In genomic region chr2:164874239-164874769, GRCm38 (mm10) we compare ENCODE assay signal across 9 mouse cellular contexts. TPM values are rescaled to one million over a fixed set of nuclear protein-coding genes. Genes with fewer than 3 reads are reported as not detected.
DNase-seq lines count a peak whose midpoint lies in the region; ATAC-seq and TF ChIP-seq lines count a peak whose summit lies in the region.
"Had no signal": no experiment of that assay in that cellular context is flagged by ENCODE, and none has a peak within 500 bp of the region (broad histone marks: within the 10 kb centered on the region; RNA-seq: fewer than 3 reads in every experiment).

No protein-coding gene starts in this region.

- 22% methylated on average over 1 of the region's 1 CpGs for WGBS in liver, embryonic 13.5 days (ENCODE audit: insufficient replicate concordance)
- WGBS in heart, embryonic 13.5 days, result 3% methylated on average over 1 of the region's 1 CpGs
- WGBS in kidney, embryonic 16.5 days, result 17% methylated on average over 1 of the region's 1 CpGs

- no peak overlapping the region for H3K4me2 ChIP-seq in liver, embryonic 13.5 days
- H3K4me2 ChIP-seq in heart, embryonic 13.5 days, result no peak overlapping the region
- no peak overlapping the region for H3K4me2 ChIP-seq in kidney, embryonic 16.5 days (replicated peaks; ENCODE audit: low read depth, low read length)
- H3K4me2 ChIP-seq in myocyte (ENCODE audit: low read depth), result peak overlapping the region; percentile 59

- H3K9me3 ChIP-seq in liver, embryonic 13.5 days (replicated peaks), result no peaks in the 10 kb centered on the region
- H3K9me3 ChIP-seq in heart, embryonic 13.5 days, result no peaks in the 10 kb centered on the region
- no peaks in the 10 kb centered on the region for H3K9me3 ChIP-seq in kidney, embryonic 16.5 days (ENCODE audit: low read length)

- H3K79me2 ChIP-seq in myocyte (ENCODE audit: control insufficient read depth, insufficient read depth), result peaks cover 9% of the 10 kb centered on the region

- peaks cover 26% of the 10 kb centered on the region for H3K4me1 ChIP-seq in liver, embryonic 13.5 days (replicated peaks)
- peaks cover 30% of the 10 kb centered on the region for H3K4me1 ChIP-seq in heart, embryonic 13.5 days
- H3K4me1 ChIP-seq in kidney, embryonic 16.5 days (ENCODE audit: insufficient read depth, low read length), result peaks cover 29% of the 10 kb centered on the region

- no peak for TF ChIP-seq POLR2A in myocyte (IDR thresholded peaks at IDR 0.05; ENCODE audit: insufficient read length, low read depth)

- no peaks in the 10 kb centered on the region for H3K27me3 ChIP-seq in liver, embryonic 13.5 days
- no peaks in the 10 kb centered on the region for H3K27me3 ChIP-seq in heart, embryonic 13.5 days (replicated peaks)
- H3K27me3 ChIP-seq in kidney, embryonic 16.5 days (ENCODE audit: insufficient read depth, low read length), result no peaks in the 10 kb centered on the region
- no peaks in the 10 kb centered on the region for H3K27me3 ChIP-seq in myocyte (ENCODE audit: control insufficient read depth, insufficient read depth, insufficient read length)

- peaks cover 3% of the 10 kb centered on the region; the same call in 1 of the 2 replicates for H3K36me3 ChIP-seq in liver, embryonic 13.5 days
- peaks cover 7% of the 10 kb centered on the region for H3K36me3 ChIP-seq in heart, embryonic 13.5 days
- peaks cover 5% of the 10 kb centered on the region; the same call in 1 of the 2 replicates for H3K36me3 ChIP-seq in kidney, embryonic 16.5 days (ENCODE audit: insufficient read depth, low read length)
- no peaks in the 10 kb centered on the region for H3K36me3 ChIP-seq in myocyte (ENCODE audit: control insufficient read depth, insufficient read depth)

- no peak for ATAC-seq in liver, embryonic 13.5 days (ENCODE audit: low read depth)
- ATAC-seq in heart, embryonic 13.5 days (ENCODE audit: extremely low read depth, insufficient number of reproducible peaks, low FRiP score, low TSS enrichment), result no peak
- ATAC-seq in kidney, embryonic 16.5 days (ENCODE audit: low FRiP score, low TSS enrichment), result peak; percentile 58
- ATAC-seq in megakaryocyte-erythroid progenitor cell, adult 5-6 weeks (replicated peaks; ENCODE audit: low FRiP score, low TSS enrichment, poor library complexity, severe bottlenecking), result no peak

- no peak overlapping the region for H3K4me3 ChIP-seq in liver, embryonic 13.5 days (replicated peaks)
- no peak overlapping the region for H3K4me3 ChIP-seq in heart, embryonic 13.5 days
- no peak overlapping the region for H3K4me3 ChIP-seq in kidney, embryonic 16.5 days (ENCODE audit: low read length)
- H3K4me3 ChIP-seq in myocyte, result peak overlapping the region; percentile 8

- H3K9ac ChIP-seq in liver, embryonic 13.5 days, result no peak overlapping the region
- H3K9ac ChIP-seq in heart, embryonic 13.5 days, result peak overlapping the region; percentile 55
- H3K9ac ChIP-seq in kidney, embryonic 16.5 days (replicated peaks; ENCODE audit: low read length), result peak overlapping the region; percentile 13; the same call in 1 of the 2 replicates
- H3K9ac ChIP-seq: liver, embryonic 14.5 days had no signal

- DNase-seq in liver, embryonic 13.5 days, result no peak
- no peak for DNase-seq in liver
- no peak for DNase-seq in frontal cortex, postnatal 10 days (ENCODE audit: low spot score in 2 of 2)
- no peak for DNase-seq in left cerebral cortex, postnatal 14 days (ENCODE audit: low spot score in 2 of 2)

- 0 out of 2 replicates have a peak overlapping the region, but pooled peaks have one; percentile 13 for H3K27ac ChIP-seq in liver, embryonic 13.5 days
- H3K27ac ChIP-seq in heart, embryonic 13.5 days (replicated peaks), result peak overlapping the region; percentile 81
- H3K27ac ChIP-seq in kidney, embryonic 16.5 days (ENCODE audit: low read length), result peak overlapping the region; percentile 89
- H3K27ac ChIP-seq: liver, embryonic 14.5 days had no signal

- H3ac ChIP-seq in myocyte (ENCODE audit: control insufficient read depth, insufficient read length), result no peak overlapping the region

- intact Hi-C loops in left cerebral cortex, postnatal 14 days (cut with DNase I), result no loop called here

TF ChIP-seq in myocyte, 11 proteins besides CTCF, POLR2A, EP300 and RAD21:
- TF ChIP-seq USF1 (IDR thresholded peaks at IDR 0.05; ENCODE audit: low read depth), result no peak
- peak; percentile 35 to 78 (median 60) for TF ChIP-seq MYOD1 (IDR thresholded peaks at IDR 0.05; ENCODE audit: control insufficient read depth in 1 of 3, insufficient read length in 2 of 3, low read depth in 2 of 3)
- TF ChIP-seq SRF (IDR thresholded peaks at IDR 0.05; ENCODE audit: control insufficient read depth, insufficient read length, low read depth), result no peak
- no peak for TF ChIP-seq MAX (IDR thresholded peaks at IDR 0.05; ENCODE audit: low read depth)
- TF ChIP-seq TCF12 (IDR thresholded peaks at IDR 0.05; ENCODE audit: insufficient read depth, poor library complexity, severe bottlenecking), result no peak
- no peak for TF ChIP-seq TCF3 (IDR thresholded peaks at IDR 0.05; ENCODE audit: insufficient read length, low read depth)
- TF ChIP-seq POLR2AphosphoS2 (IDR thresholded peaks at IDR 0.05; ENCODE audit: insufficient read length, low read depth), result peak; percentile 78
- no peak for TF ChIP-seq CEBPB (IDR thresholded peaks at IDR 0.05; ENCODE audit: insufficient read depth, poor library complexity, severe bottlenecking)
- TF ChIP-seq MYOG (IDR thresholded peaks at IDR 0.05; ENCODE audit: control insufficient read depth in 1 of 3, insufficient read depth in 1 of 3, insufficient read length in 2 of 3, low read depth in 2 of 3), result peak; percentile 57 to 90 (median 81)
- TF ChIP-seq REST (IDR thresholded peaks at IDR 0.05; ENCODE audit: insufficient read depth, insufficient read length), result no peak
- no peak for TF ChIP-seq E2F4 (IDR thresholded peaks at IDR 0.05; ENCODE audit: insufficient read depth)

RNA-seq across cellular contexts. Expression of gene Pcif1, which starts 4.8 kb away (rescaled TPM):
- 45.5 and 48.3 TPM in 2 replicates for polyA plus RNA-seq in liver, embryonic 13.5 days (2015; fragmentation: Nextera tagmentation; extraction: Ambion mirVana)
- 56.0 and 63.1 TPM in 2 replicates for polyA plus RNA-seq in heart, embryonic 13.5 days (2015; fragmentation: Nextera tagmentation; extraction: Ambion mirVana)
- polyA plus RNA-seq in kidney, embryonic 16.5 days (2015; fragmentation: Nextera tagmentation; extraction: Ambion mirVana), result 74.9 and 79.7 TPM in 2 replicates
- polyA plus RNA-seq in myocyte (2012; fragmentation: generic; extraction: Trizol), result 43.2 TPM
- 59.0 and 61.7 TPM in 2 replicates for total RNA-seq in megakaryocyte-erythroid progenitor cell, adult 5-6 weeks (2014; fragmentation: Nextera tagmentation)
- total RNA-seq in megakaryocyte-erythroid progenitor cell, adult 5-6 weeks (2017), result 13.2 and 16.3 TPM in 2 replicates
- 10 to 100 TPM; 38.7 to 41.4 TPM for total RNA-seq in left cerebral cortex, postnatal 14 days (2021)

RNA-seq across cellular contexts. Expression of gene Pltp, which starts 16.8 kb away (rescaled TPM):
- polyA plus RNA-seq in liver, embryonic 13.5 days (2015; fragmentation: Nextera tagmentation; extraction: Ambion mirVana), result 7.7 and 8.3 TPM in 2 replicates
- polyA plus RNA-seq in heart, embryonic 13.5 days (2015; fragmentation: Nextera tagmentation; extraction: Ambion mirVana), result 11.8 and 14.9 TPM in 2 replicates
- 44.8 and 47.5 TPM in 2 replicates for polyA plus RNA-seq in kidney, embryonic 16.5 days (2015; fragmentation: Nextera tagmentation; extraction: Ambion mirVana)
- polyA plus RNA-seq in myocyte (2012; fragmentation: generic; extraction: Trizol), result 117 TPM
- not detected in 2 replicates for total RNA-seq in megakaryocyte-erythroid progenitor cell, adult 5-6 weeks (2014; fragmentation: Nextera tagmentation)
- total RNA-seq in megakaryocyte-erythroid progenitor cell, adult 5-6 weeks (2017), result not detected in 2 replicates
- total RNA-seq in left cerebral cortex, postnatal 14 days (2021), result 10 to 100 TPM; 86.5 to 92.3 TPM

RNA-seq across cellular contexts. Expression of gene Zfp335, which starts 37.3 kb away (rescaled TPM):
- 5.4 and 6.1 TPM in 2 replicates for polyA plus RNA-seq in liver, embryonic 13.5 days (2015; fragmentation: Nextera tagmentation; extraction: Ambion mirVana)
- polyA plus RNA-seq in heart, embryonic 13.5 days (2015; fragmentation: Nextera tagmentation; extraction: Ambion mirVana), result 8.8 and 9.2 TPM in 2 replicates
- polyA plus RNA-seq in kidney, embryonic 16.5 days (2015; fragmentation: Nextera tagmentation; extraction: Ambion mirVana), result 15.1 and 16.2 TPM in 2 replicates
- polyA plus RNA-seq in myocyte (2012; fragmentation: generic; extraction: Trizol), result 11.1 TPM
- 23.5 and 27.2 TPM in 2 replicates for total RNA-seq in megakaryocyte-erythroid progenitor cell, adult 5-6 weeks (2014; fragmentation: Nextera tagmentation)
- total RNA-seq in megakaryocyte-erythroid progenitor cell, adult 5-6 weeks (2017), result 5.8 and 8.6 TPM in 2 replicates
- 10 to 100 TPM; 24.1 to 25.4 TPM for total RNA-seq in left cerebral cortex, postnatal 14 days (2021)

RNA-seq across cellular contexts. Expression of gene Neurl2, which starts 41.0 kb away (rescaled TPM):
- polyA plus RNA-seq in liver, embryonic 13.5 days (2015; fragmentation: Nextera tagmentation; extraction: Ambion mirVana), result 2.4 and 2.5 TPM in 2 replicates
- polyA plus RNA-seq in heart, embryonic 13.5 days (2015; fragmentation: Nextera tagmentation; extraction: Ambion mirVana), result 44.5 and 46.7 TPM in 2 replicates
- polyA plus RNA-seq in kidney, embryonic 16.5 days (2015; fragmentation: Nextera tagmentation; extraction: Ambion mirVana), result 8.8 and 9.0 TPM in 2 replicates
- polyA plus RNA-seq in myocyte (2012; fragmentation: generic; extraction: Trizol), result 23.5 TPM
- 0.26 and 1.8 TPM in 2 replicates for total RNA-seq in megakaryocyte-erythroid progenitor cell, adult 5-6 weeks (2014; fragmentation: Nextera tagmentation)
- total RNA-seq in megakaryocyte-erythroid progenitor cell, adult 5-6 weeks (2017), result 2.3 TPM in 1 of 2 replicates, not detected in the other
- total RNA-seq in left cerebral cortex, postnatal 14 days (2021), result 1 to 10 TPM; 3.6 to 4.5 TPM

RNA-seq across cellular contexts. Expression of gene Ctsa, which starts 41.6 kb away (rescaled TPM):
- 65.4 and 69.2 TPM in 2 replicates for polyA plus RNA-seq in liver, embryonic 13.5 days (2015; fragmentation: Nextera tagmentation; extraction: Ambion mirVana)
- 171 and 180 TPM in 2 replicates for polyA plus RNA-seq in heart, embryonic 13.5 days (2015; fragmentation: Nextera tagmentation; extraction: Ambion mirVana)
- polyA plus RNA-seq in kidney, embryonic 16.5 days (2015; fragmentation: Nextera tagmentation; extraction: Ambion mirVana), result 206 and 211 TPM in 2 replicates
- 202 TPM for polyA plus RNA-seq in myocyte (2012; fragmentation: generic; extraction: Trizol)
- total RNA-seq in megakaryocyte-erythroid progenitor cell, adult 5-6 weeks (2014; fragmentation: Nextera tagmentation), result 63.5 and 87.0 TPM in 2 replicates
- total RNA-seq in megakaryocyte-erythroid progenitor cell, adult 5-6 weeks (2017), result 40.0 and 58.0 TPM in 2 replicates
- total RNA-seq in left cerebral cortex, postnatal 14 days (2021), result 10 to 100 TPM; 88.4 to 91.6 TPM

Comparison
In these comparisons a context has a peak if more than half of its experiments do, and no peak if none do; other contexts are left out.
1. H3K27ac ChIP-seq: peak in every context shown above with its lines; median percentile 89 in kidney, embryonic 16.5 days; 81 in heart, embryonic 13.5 days; 13 in liver, embryonic 13.5 days.